Mouse (Mus musculus) intestine, embryonic 15.5 days (tissue): ENCODE results near the gene Klhl10. TPM values are rescaled to one million over a fixed set of nuclear protein-coding genes. Genes with fewer than 3 reads are reported as not detected.

ENCODE experiments used
- polyA plus RNA-seq: library from polyadenylated mRNA; unstranded; fragments of >200 nt; fragmentation: Nextera tagmentation; extraction: Ambion mirVana; gene quantifications from 2 replicates; pipeline ENCODE4 v1.2.1, GENCODE M21; 2015

Klhl10 gene
- polyA plus RNA-seq, 1 experiment from 2014 or later = 0.35 TPM

Other genes with a start within 250 kb of the Klhl10 start
- not detected in 2 replicates for gene Krt9, start 248.7 kb upstream of the Klhl10 start, polyA plus RNA-seq
- 8.6 and 9.6 TPM in 2 replicates for gene Krt14, start 234.4 kb upstream of the Klhl10 start, polyA plus RNA-seq
- gene Krt16, start 193.0 kb upstream of the Klhl10 start, polyA plus RNA-seq = not detected in 2 replicates
- gene Krt17, start 180.9 kb upstream of the Klhl10 start, polyA plus RNA-seq = 11.6 and 12.7 TPM in 2 replicates
- gene Krt42, start 172.0 kb upstream of the Klhl10 start, polyA plus RNA-seq = not detected in 2 replicates
- 1,793 and 1,952 TPM in 2 replicates for gene Eif1, start 122.0 kb upstream of the Klhl10 start, polyA plus RNA-seq
- 2.1 and 2.4 TPM in 2 replicates for gene Gast, start 107.5 kb upstream of the Klhl10 start, polyA plus RNA-seq
- gene Hap1, start 85.8 kb upstream of the Klhl10 start, polyA plus RNA-seq = 13.9 and 15.5 TPM in 2 replicates
- 133 and 139 TPM in 2 replicates for gene Jup, start 44.2 kb upstream of the Klhl10 start, polyA plus RNA-seq
- gene P3h4, start 27.1 kb upstream of the Klhl10 start, polyA plus RNA-seq = 44.1 and 45.4 TPM in 2 replicates
- gene Fkbp10, start 26.2 kb upstream of the Klhl10 start, polyA plus RNA-seq = 84.2 and 86.6 TPM in 2 replicates
- 94.2 and 100 TPM in 2 replicates for gene Nt5c3b, start 109 bp upstream of the Klhl10 start, polyA plus RNA-seq
- 5.7 and 5.9 TPM in 2 replicates for gene Klhl11, start 30.8 kb downstream of the Klhl10 start, polyA plus RNA-seq
- 146 and 153 TPM in 2 replicates for gene Acly, start 86.1 kb downstream of the Klhl10 start, polyA plus RNA-seq
- gene Ttc25, start 103.7 kb downstream of the Klhl10 start, polyA plus RNA-seq = 0.19 and 0.20 TPM in 2 replicates
- 32.1 and 34.4 TPM in 2 replicates for gene Cnp, start 133.0 kb downstream of the Klhl10 start, polyA plus RNA-seq
- gene Nkiras2, start 177.3 kb downstream of the Klhl10 start, polyA plus RNA-seq = 57.6 and 65.0 TPM in 2 replicates
- 188 TPM in 2 replicates for gene Dnajc7, start 178.3 kb downstream of the Klhl10 start, polyA plus RNA-seq